Mouse (Mus musculus) spleen, adult 2 months (tissue): Measurements from ENCODE around the gene Lpp. TPM values are rescaled to one million over a fixed set of nuclear protein-coding genes. Genes with fewer than 3 reads are reported as not detected.

Source experiments
- DNase-seq, 2 experiments: peaks; one replicate each; pipeline versions ENCODE4 v3.0.0 to v3.0.0-alpha.2; 2012 to 2021; ENCODE audit warnings: low spot score in 2 of 2, low read depth in 1 of 2
- H3K27ac ChIP-seq: fragments of 200-500 bp; 2 replicates; pipeline ENCODE4 v1.5.1; 2012; ENCODE audit warnings: low read length, inconsistent platforms; ENCODE audit not compliant: insufficient read depth
- H3K27me3 ChIP-seq: fragments of 200-500 bp; 2 replicates; pipeline ENCODE4 v1.6.1; 2012; ENCODE audit warnings: mild to moderate bottlenecking, moderate library complexity, low read length, inconsistent platforms; ENCODE audit not compliant: control insufficient read depth, insufficient read depth
- H3K36me3 ChIP-seq: fragments of 200-500 bp; 2 replicates; pipeline ENCODE4 v1.6.1; 2012; ENCODE audit warnings: mild to moderate bottlenecking, low read length, inconsistent platforms; ENCODE audit not compliant: control insufficient read depth, insufficient read depth
- H3K4me1 ChIP-seq: fragments of 200-500 bp; 2 replicates; pipeline ENCODE4 v1.6.1; 2011; ENCODE audit warnings: inconsistent platforms; ENCODE audit not compliant: control insufficient read depth, insufficient read depth, insufficient read length
- H3K4me3 ChIP-seq: fragments of 200-500 bp; 2 replicates; pipeline ENCODE4 v1.5.1; 2011; ENCODE audit warnings: mild to moderate bottlenecking, inconsistent platforms; ENCODE audit not compliant: insufficient read depth, insufficient read length; ENCODE audit errors: extremely low read depth
- CTCF ChIP-seq: fragments of 200-500 bp; IDR thresholded peaks from 2 replicates; pipeline ENCODE4 v1.5.1; 2011; ENCODE audit warnings: mild to moderate bottlenecking, inconsistent platforms; ENCODE audit not compliant: insufficient read depth, insufficient read length, insufficient replicate concordance; ENCODE audit errors: extremely low read depth
- POLR2A ChIP-seq: fragments of 200-500 bp; IDR thresholded peaks from 2 replicates; pipeline ENCODE4 v1.6.1; 2011; ENCODE audit warnings: low read depth, low read length, inconsistent platforms
- WGBS: fragments of 180-500 bp; shearing (Covaris S2); methylation state at CpG from one replicate; pipeline ENCODE4 v1.1.7; 2018; 5-methylcytosine and 5-hydroxymethylcytosine counted together
- polyA plus RNA-seq: library from polyadenylated mRNA; depleted of rRNA; stranded (reverse); fragments of >200 nt; gene quantifications from 2 replicates; pipeline ENCODE4 v1.2.3, GENCODE M21; 2012

Gene Lpp
- polyA plus RNA-seq, 1 experiment: 8.2 TPM

- Histone ChIP-seq H3K27ac (no peak overlapping the region), H3K36me3 (no peaks in the 10 kb centered on the region), H3K4me1 (peaks cover 17% of the 10 kb centered on the region; the same call in 1 of the 2 replicates), H3K27me3 (no peaks in the 10 kb centered on the region), H3K4me3 (no peak overlapping the region)
- TF ChIP-seq CTCF: no peak
- no peak for TF ChIP-seq POLR2A
- DNase-seq: no peak
- WGBS: 76% methylated on average over 5 of the region's 5 CpGs
These were observed 18.9 kb downstream of the Lpp start for GRCm38 (mm10) chr16:24412193-24412592.

- DNase-seq: no peak
- H3K4me1 ChIP-seq: peaks cover 18% of the 10 kb centered on the region; the same call in 1 of the 2 replicates
- no peak overlapping the region for H3K27ac ChIP-seq
- H3K36me3 ChIP-seq: no peaks in the 10 kb centered on the region
- no peaks in the 10 kb centered on the region for H3K27me3 ChIP-seq
- whole genome bisulfite sequencing: 71% methylated on average over 4 of the region's 4 CpGs
- H3K4me3 ChIP-seq: no peak overlapping the region
- TF ChIP-seq CTCF (no peak), POLR2A (no peak)
These were observed 19.8 kb downstream of the Lpp start for GRCm38 (mm10) chr16:24413059-24413458.

GRCm38 (mm10) chr16:24418022-24418421 lies 24.7 kb downstream of the Lpp start:
- 75% methylated on average over 4 of the region's 4 CpGs for WGBS
- peaks cover 20% of the 10 kb centered on the region; the same call in 1 of the 2 replicates for H3K4me1 ChIP-seq
- H3K4me3 ChIP-seq: no peak overlapping the region
- H3K27me3 ChIP-seq: no peaks in the 10 kb centered on the region
- H3K36me3 ChIP-seq: no peaks in the 10 kb centered on the region
- TF ChIP-seq CTCF (no peak), POLR2A (no peak)
- DNase-seq: no peak
- H3K27ac ChIP-seq: no peak overlapping the region

GRCm38 (mm10) chr16:24420603-24421120 lies 27.4 kb downstream of the Lpp start:
- Histone ChIP-seq H3K27me3 (no peaks in the 10 kb centered on the region), H3K4me3 (no peak overlapping the region), H3K27ac (no peak overlapping the region), H3K4me1 (peaks cover 20% of the 10 kb centered on the region; the same call in 1 of the 2 replicates), H3K36me3 (no peaks in the 10 kb centered on the region)
- DNase-seq: no peak
- TF ChIP-seq POLR2A: no peak
- no peak for TF ChIP-seq CTCF
- 86% methylated on average over 5 of the region's 5 CpGs for WGBS

GRCm38 (mm10) chr16:24421687-24422418 lies 28.5 kb downstream of the Lpp start:
- H3K4me3 ChIP-seq: no peak overlapping the region
- TF ChIP-seq POLR2A: no peak
- no peak for TF ChIP-seq CTCF
- 93% methylated on average over 4 of the region's 4 CpGs for WGBS
- DNase-seq: no peak
- no peaks in the 10 kb centered on the region for H3K27me3 ChIP-seq
- H3K36me3 ChIP-seq: no peaks in the 10 kb centered on the region
- no peak overlapping the region for H3K27ac ChIP-seq
- peaks cover 9% of the 10 kb centered on the region; the same call in 1 of the 2 replicates for H3K4me1 ChIP-seq

- DNase-seq: no peak
- Histone ChIP-seq H3K4me3 (no peak overlapping the region), H3K36me3 (no peaks in the 10 kb centered on the region), H3K27ac (no peak overlapping the region), H3K4me1 (peaks cover 5% of the 10 kb centered on the region; the same call in 1 of the 2 replicates), H3K27me3 (no peaks in the 10 kb centered on the region)
- 85% methylated on average over 4 of the region's 4 CpGs for WGBS
- TF ChIP-seq POLR2A (no peak), CTCF (no peak)
These were observed 29.9 kb downstream of the Lpp start for GRCm38 (mm10) chr16:24423196-24423595.

- WGBS: 84% methylated on average over 4 of the region's 4 CpGs
- Histone ChIP-seq H3K36me3 (no peaks in the 10 kb centered on the region), H3K4me1 (peaks cover under 1% of the 10 kb centered on the region; the same call in 1 of the 2 replicates), H3K27me3 (no peaks in the 10 kb centered on the region), H3K4me3 (no peak overlapping the region), H3K27ac (no peak overlapping the region)
- TF ChIP-seq POLR2A: no peak
- no peak for TF ChIP-seq CTCF
- DNase-seq: no peak
These were observed 30.4 kb downstream of the Lpp start for GRCm38 (mm10) chr16:24423751-24424150.
